Mouse (Mus musculus) E14TG2a.4 (cell line): ENCODE measurements around the gene Stat5b.
"Not testable (repeated sequence)": the region's sequence is repeated elsewhere in the genome, so short reads cannot be mapped to it uniquely, and the experiment has no call there.

ENCODE experiments used
- H3K27me3 ChIP-seq: 2 replicates; pipeline ENCODE4 v1.6.1; 2014; ENCODE audit warnings: low read length, control low read depth; ENCODE audit not compliant: insufficient read depth
- H3K36me3 ChIP-seq: 2 replicates; pipeline ENCODE4 v1.6.1; 2014; ENCODE audit warnings: low read length, control low read depth; ENCODE audit not compliant: insufficient read depth
- H3K4me1 ChIP-seq: replicated peaks from 2 replicates; pipeline ENCODE4 v1.6.1; 2014; ENCODE audit warnings: low read depth, low read length, control low read depth
- H3K4me3 ChIP-seq: replicated peaks from 2 replicates; pipeline ENCODE4 v1.5.1; 2014; ENCODE audit warnings: mild to moderate bottlenecking, low read length
- H3K9me3 ChIP-seq: 2 replicates; pipeline ENCODE4 v1.6.1; 2014; ENCODE audit warnings: low read length, control low read depth
- CTCF ChIP-seq: conservative IDR thresholded peaks from 2 replicates; pipeline ENCODE4 v1.5.1; 2014; ENCODE audit warnings: low read length
- NANOG ChIP-seq: IDR thresholded peaks from 2 replicates; pipeline ENCODE4 v1.6.1; 2014; ENCODE audit warnings: borderline replicate concordance, low read length, mixed read lengths
- POU5F1 ChIP-seq: IDR thresholded peaks from 2 replicates; pipeline ENCODE4 v1.6.1; 2014; ENCODE audit warnings: low read length, borderline replicate concordance

The Stat5b gene

GRCm38 (mm10) chr11:100806380-100807305 is 43.9 kb downstream of the Stat5b start:
- H3K36me3 ChIP-seq = no peaks in the 10 kb centered on the region
- peaks cover 23% of the 10 kb centered on the region for H3K4me1 ChIP-seq
- no peaks in the 10 kb centered on the region for H3K27me3 ChIP-seq
- no peak for TF ChIP-seq NANOG
- no peak overlapping the region for H3K4me3 ChIP-seq
- H3K9me3 ChIP-seq = peaks cover 6% of the 10 kb centered on the region

GRCm38 (mm10) chr11:100805535-100805934 is 45.0 kb downstream of the Stat5b start:
- no peak for TF ChIP-seq POU5F1
- TF ChIP-seq CTCF = no peak
- TF ChIP-seq NANOG = no peak
- H3K9me3 ChIP-seq = no peaks in the 10 kb centered on the region
- peaks cover 23% of the 10 kb centered on the region for H3K4me1 ChIP-seq
- no peaks in the 10 kb centered on the region for H3K36me3 ChIP-seq
- H3K27me3 ChIP-seq = no peaks in the 10 kb centered on the region
- H3K4me3 ChIP-seq = no peak overlapping the region

GRCm38 (mm10) chr11:100804409-100804808 is 46.1 kb downstream of the Stat5b start:
- Histone ChIP-seq H3K27me3 (no peaks in the 10 kb centered on the region), H3K9me3 (no peaks in the 10 kb centered on the region)
- TF ChIP-seq NANOG (no peak), CTCF (no peak), POU5F1 (no peak)

GRCm38 (mm10) chr11:100799426-100799825 is 51.1 kb downstream of the Stat5b start:
- Histone ChIP-seq H3K4me3 (no peak overlapping the region), H3K27me3 (no peaks in the 10 kb centered on the region), H3K4me1 (peaks cover 21% of the 10 kb centered on the region), H3K36me3 (no peaks in the 10 kb centered on the region), H3K9me3 (no peaks in the 10 kb centered on the region)
- TF ChIP-seq POU5F1 (no peak), NANOG (no peak), CTCF (no peak)

More at GRCm38 (mm10) chr11:100804409-100804808, 46.1 kb downstream of the Stat5b start:
- Histone ChIP-seq H3K4me1 (peaks cover 32% of the 10 kb centered on the region), H3K36me3 (no peaks in the 10 kb centered on the region), H3K4me3 (no peak overlapping the region)

GRCm38 (mm10) chr11:100796585-100796984 is 53.9 kb downstream of the Stat5b start:
- no peak for TF ChIP-seq NANOG
- TF ChIP-seq CTCF = no peak
- TF ChIP-seq POU5F1 = no peak
- H3K27me3 ChIP-seq = no peaks in the 10 kb centered on the region
- no peak overlapping the region for H3K4me3 ChIP-seq
- no peaks in the 10 kb centered on the region for H3K36me3 ChIP-seq
- H3K9me3 ChIP-seq = no peaks in the 10 kb centered on the region
- peaks cover 18% of the 10 kb centered on the region for H3K4me1 ChIP-seq

- Histone ChIP-seq H3K4me1 (peaks cover 18% of the 10 kb centered on the region), H3K27me3 (no peaks in the 10 kb centered on the region)
- TF ChIP-seq NANOG = no peak
- no peak for TF ChIP-seq CTCF
- no peak for TF ChIP-seq POU5F1
Observed at GRCm38 (mm10) chr11:100795386-100795785, 55.1 kb downstream of the Stat5b start.

GRCm38 (mm10) chr11:100791457-100792049 is 59.0 kb downstream of the Stat5b start:
- Histone ChIP-seq H3K4me1 (peaks cover 4% of the 10 kb centered on the region; the same call in 1 of the 2 replicates), H3K36me3 (no peaks in the 10 kb centered on the region), H3K4me3 (no peak overlapping the region), H3K27me3 (no peaks in the 10 kb centered on the region), H3K9me3 (no peaks in the 10 kb centered on the region)
- no peak for TF ChIP-seq NANOG
- TF ChIP-seq POU5F1 = no peak
- no peak for TF ChIP-seq CTCF

More at GRCm38 (mm10) chr11:100795386-100795785, 55.1 kb downstream of the Stat5b start:
- Histone ChIP-seq H3K9me3 (no peaks in the 10 kb centered on the region), H3K4me3 (no peak overlapping the region), H3K36me3 (no peaks in the 10 kb centered on the region)

- not testable (repeated sequence) for H3K4me3 ChIP-seq, H3K4me1 ChIP-seq
Observed at GRCm38 (mm10) chr11:100790644-100791043, 59.9 kb downstream of the Stat5b start.

GRCm38 (mm10) chr11:100789702-100790101 is 60.8 kb downstream of the Stat5b start:
- H3K36me3 ChIP-seq = no peaks in the 10 kb centered on the region
- H3K27me3 ChIP-seq = no peaks in the 10 kb centered on the region
- TF ChIP-seq CTCF (no peak), NANOG (no peak), POU5F1 (no peak)
- H3K4me3 ChIP-seq = no peak overlapping the region
- H3K9me3 ChIP-seq = no peaks in the 10 kb centered on the region
- no peaks in the 10 kb centered on the region for H3K4me1 ChIP-seq

More at GRCm38 (mm10) chr11:100790644-100791043, 59.9 kb downstream of the Stat5b start:
- not testable (repeated sequence) for H3K9me3 ChIP-seq, H3K36me3 ChIP-seq, H3K27me3 ChIP-seq
